Mouse (Mus musculus): ENCODE measurements at regions not wholly inside any gene's neighbourhood (a gene's known extent, or its start where the extent isn't known, plus 50 kb on each side); places are given as distances from the start of the nearest gene placed in this dataset.

GRCm38 (mm10) chr17:45789777-45790176 lies 56.1 kb upstream of the 1600014C23Rik start:
- no peak for DNase-seq

- no peak for DNase-seq
Observed at GRCm38 (mm10) chr17:45784905-45785304, 51.3 kb upstream of the 1600014C23Rik start.

- no peak for DNase-seq
Observed at GRCm38 (mm10) chr17:45784496-45784895, 50.9 kb upstream of the 1600014C23Rik start.

Measured in adrenal gland, postnatal 36 days (tissue).